Mouse (Mus musculus) gastrocnemius, postnatal 14 days (tissue): ENCODE data around the gene Omp. TPM values are rescaled to one million over a fixed set of nuclear protein-coding genes. Genes with fewer than 3 reads are reported as not detected.
"Not testable (repeated sequence)": the region's sequence is repeated elsewhere in the genome, so short reads cannot be mapped to it uniquely, and the experiment has no call there.

ENCODE experiments used
- DNase-seq: peaks from one replicate; pipeline ENCODE4 v3.0.0; 2021; ENCODE audit warnings: mixed read lengths
- intact Hi-C: fragments of 180-260 bp; cut with DNase I; formaldehyde crosslinking; loops from one replicate; pipeline ENCODE4 v1.15.1; 2025; ENCODE audit warnings: low total_unique reads
- long read RNA-seq, 2 experiments: library from polyadenylated mRNA; stranded (forward); transcript quantifications; one replicate each; pipeline ENCODE4 v2.0.0; 2021
- total RNA-seq, 2 experiments: library from RNA; stranded (reverse); gene quantifications; 2 replicates each; pipeline ENCODE4 v1.2.3; 2021

Gene Omp
- total RNA-seq: under 1 TPM in 1 of 2 experiments, not detected in 1; 0.13 TPM
- long read RNA-seq, experiment 1: 0 reads
- long read RNA-seq, experiment 2: 0 reads

DNA sequence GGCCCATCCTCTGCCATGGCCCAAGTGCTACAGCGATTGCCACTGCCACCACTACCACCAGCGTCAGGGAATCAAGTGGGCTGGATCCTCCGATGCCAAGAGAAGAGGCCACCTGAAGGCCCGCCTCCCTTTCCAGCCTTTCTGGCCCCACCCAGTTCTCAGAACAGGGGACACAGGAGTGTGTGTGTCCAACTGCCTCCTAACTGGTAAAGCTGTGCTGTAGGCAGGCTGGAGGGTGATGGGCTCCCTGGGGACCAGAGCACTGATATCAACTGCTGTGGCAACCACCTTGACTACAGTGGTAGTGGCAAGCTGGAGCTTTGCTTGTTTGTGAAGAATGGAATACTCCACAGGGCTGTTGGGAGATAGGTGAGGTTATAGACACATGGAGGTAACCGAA lies at the start of gene Omp:
Gene Omp (minus strand): TSS at position 101 of the 400 bp plus-strand sequence.
- DNase-seq: no peak
- intact Hi-C loops: no loop called here

DNA sequence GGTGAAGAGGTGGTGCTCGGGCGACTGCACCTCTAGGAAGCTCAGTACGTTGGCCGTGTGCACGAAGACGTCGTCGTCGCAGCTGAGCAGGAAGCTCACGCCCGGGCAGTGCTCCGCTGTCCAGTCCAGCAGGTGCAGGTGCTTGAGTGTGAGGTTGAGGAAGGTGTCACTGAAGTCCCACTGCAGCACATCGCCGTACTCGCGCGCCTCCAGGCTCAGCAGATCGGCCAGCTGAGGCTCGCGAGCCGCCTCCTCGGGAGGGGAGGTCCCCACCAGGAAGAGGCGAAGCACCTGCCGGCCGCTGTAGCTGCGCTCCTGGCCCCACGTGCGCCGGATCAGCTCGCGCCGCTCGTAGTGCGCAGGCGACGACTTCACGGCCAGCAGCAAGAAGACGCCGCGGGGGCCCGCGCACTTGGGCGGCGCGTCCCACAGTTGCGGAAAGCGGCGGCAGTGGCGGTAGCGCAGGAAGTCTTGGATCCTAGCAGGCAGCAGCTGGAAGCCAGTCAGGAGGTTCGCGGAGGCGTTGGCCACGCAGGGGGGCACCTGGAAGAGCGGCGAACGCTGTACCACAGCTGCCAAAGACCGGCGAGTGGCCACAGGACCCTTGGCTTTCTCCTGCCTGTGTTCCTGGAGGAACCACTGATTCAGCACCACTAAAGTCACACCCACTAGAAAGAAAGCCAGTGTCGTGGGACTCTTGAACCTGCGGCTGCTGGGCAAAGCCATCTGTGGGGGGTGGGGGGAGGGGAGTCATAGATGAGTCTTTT lies 48.9 kb upstream of the Omp start:
- intact Hi-C loops: loop anchor here (5.0 kb wide), 1 partner anchor 37 kb away; no protein-coding TSS in a partner anchor
- no peak for DNase-seq

DNA sequence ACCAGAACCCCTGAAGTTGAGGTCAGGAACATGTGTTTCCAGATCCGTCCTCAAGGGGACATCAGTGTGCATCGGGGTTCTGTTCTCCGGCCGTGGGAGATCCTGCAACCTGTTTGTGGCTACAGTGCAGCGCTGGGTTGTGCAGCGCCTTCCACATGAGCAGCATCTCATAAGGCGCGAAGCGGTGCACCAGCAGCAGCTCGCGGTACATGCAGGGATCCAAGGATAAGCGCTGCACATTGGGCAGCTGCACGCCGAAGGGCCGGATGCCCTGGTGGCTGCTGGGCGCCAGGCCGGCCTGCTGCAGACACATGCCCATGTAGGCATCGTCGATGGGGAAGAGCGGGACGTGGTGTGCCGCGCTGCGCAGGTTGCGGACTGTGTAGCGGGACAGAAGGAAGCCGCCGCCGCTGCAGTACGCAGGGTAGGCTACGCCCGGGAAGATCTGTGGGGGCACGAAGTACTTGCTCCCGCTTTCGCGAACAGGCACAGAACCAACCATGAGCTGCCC lies 48.3 kb upstream of the Omp start:
- intact Hi-C loops: loop anchor here (5.0 kb wide), 1 partner anchor 36 kb away; no protein-coding TSS in a partner anchor
- DNase-seq: no peak

DNA sequence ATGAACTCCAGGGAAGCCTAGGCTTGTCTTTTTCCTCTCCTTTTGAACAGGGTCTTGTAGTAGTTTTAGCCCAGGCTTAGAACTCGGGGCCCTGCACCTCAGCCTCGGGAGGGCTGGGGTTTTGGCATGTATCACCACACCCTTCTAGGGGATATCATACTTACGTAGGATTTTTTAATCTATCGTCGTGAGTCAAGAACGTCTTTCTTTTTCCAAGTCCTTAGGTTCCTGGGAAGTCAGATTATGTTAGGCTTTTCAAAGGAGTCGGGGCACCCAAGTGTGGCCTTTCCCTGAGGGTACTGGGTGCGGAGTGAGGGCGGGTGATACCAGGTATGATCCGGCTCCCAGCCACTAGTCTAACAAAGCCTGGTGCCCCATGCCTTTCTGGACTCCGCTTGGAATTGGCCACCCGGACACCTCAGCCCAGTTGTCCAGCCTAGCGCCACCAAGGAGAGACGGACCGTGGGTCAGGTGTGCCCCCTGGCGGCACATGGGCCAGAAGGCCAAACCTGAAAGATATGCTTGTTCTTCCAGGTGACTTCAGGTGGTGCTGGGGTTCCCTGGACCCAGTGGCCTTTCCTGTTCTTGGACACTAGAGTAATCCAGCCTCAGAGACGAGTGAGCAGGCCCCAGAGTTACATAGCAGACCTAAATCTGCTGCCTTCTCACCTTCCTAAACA lies 46.4 kb upstream of the Omp start:
- intact Hi-C loops: loop anchor here (5.0 kb wide), 1 partner anchor 34 kb away; no protein-coding TSS in a partner anchor
- DNase-seq: no peak

DNA sequence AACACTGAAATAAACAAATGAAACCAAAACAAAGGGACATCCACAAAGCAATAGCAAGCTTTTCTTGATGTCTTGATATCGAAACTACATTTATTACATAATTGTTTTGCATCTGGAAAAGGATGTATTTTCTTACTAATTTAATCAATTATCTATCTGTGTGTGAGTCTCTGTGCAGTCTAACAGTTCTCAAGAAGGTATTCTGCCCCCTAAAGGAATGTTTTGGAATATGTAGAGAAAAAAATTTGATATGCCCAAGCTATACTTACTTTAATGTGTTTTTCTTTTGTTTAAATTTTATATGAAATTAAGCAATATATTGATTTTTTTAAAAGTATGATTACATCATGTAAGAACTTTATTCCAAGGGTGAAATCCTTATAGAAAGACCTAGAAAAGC lies 45.3 kb upstream of the Omp start:
- intact Hi-C loops: loop anchor here (5.0 kb wide), 1 partner anchor 33 kb away; no protein-coding TSS in a partner anchor
- DNase-seq: no peak

DNA sequence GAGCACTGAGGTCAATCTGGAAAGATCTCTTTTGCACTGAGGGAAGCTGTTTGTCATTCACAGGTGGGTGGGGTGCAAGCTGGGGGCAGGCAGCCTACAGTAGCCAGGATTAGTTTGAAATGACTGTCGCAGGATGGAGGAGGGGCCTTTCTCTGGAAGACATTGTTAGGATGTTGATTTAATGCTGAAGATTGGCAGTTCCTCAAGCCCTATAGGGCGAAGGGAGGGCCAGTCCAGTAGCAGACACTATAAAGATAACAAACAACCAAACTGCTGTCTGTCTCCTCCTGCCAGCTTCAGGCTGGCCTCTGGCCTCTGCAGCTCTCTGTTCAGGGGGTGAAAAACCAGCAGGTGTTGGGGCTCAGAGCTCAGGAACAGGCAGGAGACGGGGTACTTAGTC lies 44.4 kb upstream of the Omp start:
- DNase-seq: no peak
- intact Hi-C loops: loop anchor here (5.0 kb wide), 1 partner anchor 32 kb away; no protein-coding TSS in a partner anchor

DNA sequence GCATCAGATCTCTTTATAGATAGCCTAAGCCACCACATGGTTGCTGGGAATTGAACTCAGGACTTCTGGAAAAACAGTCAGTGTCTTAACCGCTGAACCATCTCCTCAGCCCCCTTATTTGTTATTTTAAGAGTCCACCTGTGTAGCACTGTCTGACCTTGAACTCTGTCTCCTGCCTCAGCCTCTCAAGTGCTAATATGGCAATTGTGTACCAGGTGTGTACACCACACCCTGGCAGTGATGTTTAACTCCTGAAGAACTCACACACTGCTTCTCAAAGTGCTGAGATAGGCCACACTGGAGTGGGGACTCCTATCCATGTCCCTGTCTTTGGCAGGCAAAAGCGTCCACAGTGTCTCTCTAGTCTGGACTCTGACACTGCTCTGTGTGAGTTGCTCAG lies 43.4 kb upstream of the Omp start:
- no peak for DNase-seq
- intact Hi-C loops: no loop called here

DNA sequence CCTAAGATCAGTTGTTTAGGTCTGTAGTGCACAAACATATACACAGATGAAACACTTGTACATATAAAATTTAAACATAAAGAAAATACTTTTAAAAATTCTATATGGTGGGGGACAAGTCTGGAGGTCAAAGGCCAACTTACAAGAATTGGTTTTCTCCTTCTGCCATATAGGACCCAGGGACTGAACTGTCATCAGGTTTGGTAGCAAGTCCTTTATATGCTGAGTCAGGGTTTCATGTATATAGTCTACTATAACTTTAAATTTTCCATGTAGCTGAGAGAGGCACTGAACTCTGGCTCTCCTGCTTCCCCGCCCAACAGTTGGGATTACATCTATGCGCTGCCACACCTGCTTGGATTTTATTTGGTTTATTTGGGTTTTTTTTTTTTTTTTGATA lies 42.9 kb upstream of the Omp start:
- DNase-seq: no peak
- intact Hi-C loops: no loop called here

DNA sequence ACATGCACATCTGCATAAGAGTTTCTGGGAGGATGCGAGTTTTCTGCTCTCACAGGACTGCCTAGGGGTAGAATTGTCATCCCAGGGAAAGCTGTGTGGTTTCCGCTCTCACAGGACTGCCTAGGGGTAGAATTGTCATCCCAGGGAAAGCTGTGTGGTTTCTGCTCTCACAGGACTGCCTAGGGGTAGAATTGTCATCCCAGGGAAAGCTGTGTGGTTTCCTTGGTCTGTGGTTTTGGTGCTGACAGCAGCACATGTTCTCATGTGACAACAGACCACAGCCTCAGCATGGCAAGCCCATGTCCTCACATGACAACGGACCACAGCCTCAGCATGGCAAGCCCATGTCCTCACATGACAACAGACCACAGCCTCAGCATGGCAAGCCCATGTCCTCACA lies 42.0 kb upstream of the Omp start:
- DNase-seq, intact Hi-C loops: not testable (repeated sequence)

DNA sequence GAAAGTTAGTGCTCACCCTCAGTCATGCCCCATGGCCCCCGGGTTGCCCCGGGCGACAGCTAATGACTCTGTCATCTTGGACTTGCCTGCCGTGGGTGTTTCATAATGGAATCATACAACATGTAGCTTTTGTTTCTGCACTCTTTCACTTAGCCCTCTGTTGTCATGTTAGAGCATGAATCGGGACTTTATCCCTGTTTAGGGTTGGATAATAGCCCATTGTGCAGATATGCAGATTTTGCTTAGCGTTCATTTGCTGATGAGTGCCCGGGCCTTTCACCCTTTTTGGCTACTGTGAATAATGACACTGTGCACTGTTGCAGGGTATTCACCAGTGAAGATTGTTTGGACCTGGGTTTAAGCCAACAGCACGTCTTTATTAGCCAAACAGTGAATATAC lies 41.3 kb upstream of the Omp start:
- intact Hi-C loops: no loop called here
- no peak for DNase-seq

DNA sequence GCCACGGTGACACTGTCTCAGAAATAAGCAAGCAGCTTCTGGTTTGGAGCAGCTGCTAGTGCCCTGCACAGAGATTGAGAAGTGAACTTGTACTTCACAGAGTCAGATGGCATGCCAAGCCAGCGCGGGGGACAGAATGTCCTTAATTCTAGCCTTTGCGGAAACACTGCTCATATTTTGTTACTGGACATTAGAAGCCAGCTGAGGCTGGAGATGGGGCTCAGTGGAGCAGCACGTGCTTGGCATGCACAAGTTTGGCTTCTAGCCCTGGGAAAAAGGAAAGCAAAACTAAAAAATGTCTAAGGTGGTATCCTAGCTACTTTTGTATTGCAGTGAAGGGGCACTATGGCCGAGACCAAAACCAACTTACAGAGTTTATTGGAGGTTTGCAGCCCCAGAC lies 40.0 kb upstream of the Omp start:
- DNase-seq: peak; percentile 50
- intact Hi-C loops: no loop called here

DNA sequence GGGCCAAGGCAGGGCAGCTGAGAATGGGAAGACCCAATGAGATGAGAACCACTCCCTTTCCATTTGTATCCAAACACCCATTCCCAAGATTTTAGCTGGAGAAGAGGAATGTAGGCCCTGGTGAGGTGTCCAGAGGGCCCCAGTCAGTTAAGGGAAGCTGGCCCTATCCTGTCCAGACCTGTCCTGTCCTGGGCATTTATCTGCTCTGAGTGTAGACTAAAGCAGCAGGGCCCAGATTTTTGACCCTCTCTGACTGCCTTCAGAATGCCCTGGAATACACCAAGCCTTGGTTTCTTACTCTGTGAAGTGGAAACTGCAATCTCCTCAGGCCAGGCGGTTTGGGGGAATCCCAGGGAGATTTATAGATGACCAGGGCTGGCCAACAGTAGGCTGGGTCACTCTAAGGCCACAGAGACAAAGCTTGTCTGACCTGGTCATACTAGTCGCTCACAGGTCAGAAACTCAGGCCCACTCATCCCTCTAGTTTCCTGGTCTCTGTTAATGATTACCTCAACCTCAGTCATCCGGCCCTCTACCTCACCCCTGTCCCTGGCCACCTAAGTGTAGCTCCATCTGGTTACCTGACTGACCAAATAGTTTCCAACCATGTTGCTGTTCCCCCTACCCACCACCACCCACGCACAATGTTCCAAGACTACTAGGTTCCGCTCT lies 33.4 kb upstream of the Omp start:
- no peak for DNase-seq
- intact Hi-C loops: no loop called here

DNA sequence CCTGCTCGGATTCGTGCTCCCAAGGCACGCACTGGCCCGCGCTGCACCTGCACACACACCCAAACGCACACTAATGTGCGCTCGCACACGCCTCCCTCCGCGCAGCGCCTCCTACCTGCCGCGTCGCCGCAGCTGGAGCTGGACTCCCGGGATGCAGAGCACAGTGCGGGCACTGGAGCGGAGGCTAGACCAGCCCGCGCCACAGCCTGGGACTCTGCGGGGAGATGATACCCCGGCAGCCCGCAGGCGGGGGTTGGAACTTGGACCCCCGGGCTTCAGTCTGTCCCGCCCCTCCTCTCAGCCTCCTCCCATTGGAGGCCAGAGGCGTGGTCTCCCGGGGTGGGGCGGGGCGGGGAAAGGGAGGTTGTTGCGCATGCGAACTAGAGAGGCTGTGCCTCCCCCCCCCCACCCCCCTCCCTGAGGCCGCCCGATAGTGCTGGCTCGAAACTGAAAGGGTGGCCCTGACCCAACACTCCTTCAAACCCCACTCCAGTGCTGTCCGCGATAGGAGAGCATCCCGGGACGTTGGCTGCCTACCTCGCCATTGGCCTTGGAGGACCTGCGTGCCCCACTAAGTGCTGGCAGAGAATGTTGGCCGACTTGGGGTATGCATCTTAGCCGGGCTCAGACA lies 32.7 kb upstream of the Omp start, which contains the start of gene Capn5:
Gene Capn5 (minus strand): TSS at position 346 of the 631 bp plus-strand sequence.
- DNase-seq: peak; percentile 59
- intact Hi-C loops: no loop called here

DNA sequence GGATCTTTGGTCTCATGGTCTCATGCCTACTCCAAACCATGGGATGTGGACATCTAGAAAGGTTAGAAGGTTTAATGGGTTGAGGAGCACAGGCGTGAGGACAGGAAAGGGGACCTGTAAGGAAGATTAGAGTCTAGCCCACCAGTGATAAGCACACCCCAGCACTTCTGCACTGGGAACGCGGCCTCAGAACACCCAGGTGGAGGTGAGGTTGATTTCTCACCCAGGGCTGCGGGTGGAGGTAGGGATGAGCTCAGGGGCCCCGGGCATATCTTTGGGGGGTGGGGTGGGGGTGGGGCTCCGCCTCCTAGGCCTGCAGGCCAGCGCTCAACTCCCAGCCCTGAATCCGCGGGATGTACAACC lies 32.2 kb upstream of the Omp start:
- no peak for DNase-seq
- intact Hi-C loops: no loop called here

DNA sequence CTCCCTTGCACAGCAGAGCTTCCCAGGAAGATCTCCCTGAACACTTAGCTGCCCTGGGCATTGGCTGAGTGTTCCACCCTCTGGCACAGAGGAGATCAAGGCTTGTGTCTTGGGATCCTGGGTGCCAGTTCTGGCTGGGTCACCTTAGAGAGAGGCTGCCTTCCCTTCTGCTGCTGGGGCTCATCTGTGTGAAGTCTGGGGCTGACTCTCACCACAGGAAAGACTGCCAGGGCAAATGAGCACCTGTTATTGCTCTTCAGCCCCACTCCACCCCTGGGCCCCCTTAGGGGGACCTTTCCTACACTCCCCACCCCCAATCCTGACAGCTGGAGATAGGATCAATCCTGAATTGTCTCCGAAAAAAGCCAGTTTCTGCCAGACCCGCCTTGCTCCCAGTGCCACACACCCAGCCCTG lies 31.8 kb upstream of the Omp start:
- no peak for DNase-seq
- intact Hi-C loops: no loop called here

DNA sequence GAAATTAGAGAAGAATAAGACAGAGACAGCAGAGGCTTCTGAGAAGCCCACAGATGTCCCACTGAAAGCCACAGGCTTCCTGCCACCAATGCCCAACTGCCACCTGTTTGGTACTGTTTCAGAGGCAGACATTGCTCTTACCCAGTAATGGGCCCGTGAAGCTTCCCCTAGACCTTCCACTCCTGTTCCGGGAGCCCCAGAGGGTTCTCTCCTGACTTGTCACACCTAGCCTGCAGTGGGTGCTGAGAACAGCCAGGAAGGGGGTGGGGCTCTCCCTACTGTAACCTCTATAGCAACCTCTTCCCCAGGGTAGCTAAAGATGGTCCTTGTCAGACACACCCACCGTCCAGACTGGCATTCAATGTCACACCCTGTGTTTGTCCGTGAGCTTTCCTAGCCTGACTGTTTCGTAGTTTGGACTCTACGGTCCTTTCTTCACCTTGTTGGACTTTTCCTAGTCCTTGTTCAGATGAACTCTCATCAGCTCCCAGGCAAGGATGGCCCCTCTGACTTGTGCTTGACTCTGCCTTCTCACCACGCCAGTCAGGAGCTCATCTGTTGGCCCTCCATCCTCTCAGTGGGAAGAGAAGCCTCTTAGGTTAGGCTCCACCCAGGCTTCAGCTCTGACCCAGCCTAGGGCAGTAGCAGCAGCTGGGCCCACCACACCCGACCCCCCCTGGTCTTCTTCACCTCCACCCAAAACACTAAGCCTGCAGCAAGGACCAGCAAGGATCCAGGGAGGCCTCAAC lies 31.2 kb upstream of the Omp start:
- no peak for DNase-seq

DNA sequence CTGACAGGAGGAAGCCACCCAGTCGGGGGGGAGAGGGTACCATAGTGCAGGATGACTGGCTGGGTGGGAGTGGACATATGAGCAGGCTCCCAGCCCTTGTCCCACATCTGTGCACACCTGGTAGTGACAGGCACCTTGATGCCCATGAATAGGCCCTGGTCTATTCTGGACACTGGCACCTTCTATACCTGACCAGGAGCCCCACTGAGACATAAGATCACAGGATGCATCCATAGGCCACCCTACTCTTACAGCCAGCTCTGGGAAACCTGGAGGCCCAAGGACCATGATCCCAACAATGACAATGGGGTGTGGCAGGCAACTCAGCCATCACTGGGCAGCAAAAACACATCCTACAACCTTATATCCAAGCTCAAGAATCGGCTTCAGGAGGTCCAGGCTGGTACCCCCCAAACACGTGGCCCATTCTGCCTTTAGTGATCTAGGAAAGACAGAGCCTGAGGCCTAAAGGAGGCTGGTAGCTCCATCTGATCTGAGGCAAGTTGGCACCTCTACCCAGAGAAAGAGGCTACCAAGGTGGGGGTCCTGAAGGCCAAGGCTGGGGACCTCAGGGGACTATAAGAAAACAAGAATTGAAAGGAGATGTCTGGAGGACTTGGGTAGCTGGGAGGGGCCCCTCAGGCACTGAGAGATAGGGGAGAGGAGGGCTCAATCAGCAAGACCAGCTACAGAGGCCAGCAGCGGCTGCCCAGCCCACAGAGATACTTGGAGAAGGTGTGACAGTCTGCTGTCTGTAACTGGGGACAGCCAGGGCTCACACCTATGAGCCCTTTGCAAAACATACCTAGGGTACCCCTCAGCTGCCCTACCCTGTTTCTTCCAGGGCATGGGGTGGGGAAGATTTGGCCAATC lies 29.8 kb upstream of the Omp start:
- intact Hi-C loops: no loop called here
- DNase-seq: no peak

More for the DNA sequence above, 31.2 kb upstream of the Omp start:
- intact Hi-C loops: no loop called here

DNA sequence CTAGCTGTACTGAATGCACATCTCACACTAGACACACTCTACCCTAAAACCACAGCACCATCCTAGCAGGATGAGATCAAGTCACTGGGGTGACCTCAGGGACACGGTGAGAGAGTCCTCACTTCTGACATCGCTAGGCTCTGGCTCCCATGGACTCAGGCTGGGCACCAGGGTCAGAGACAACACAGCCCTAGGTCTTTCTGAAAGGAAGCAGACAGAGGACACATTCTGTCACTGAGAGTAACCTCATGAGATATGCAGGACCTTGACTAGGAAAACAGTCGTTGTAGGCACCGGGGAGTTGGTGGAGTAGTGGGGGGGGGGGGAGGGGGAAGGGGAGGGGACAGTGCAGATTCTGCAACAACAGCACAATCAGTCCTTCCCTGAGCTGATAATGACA lies 28.1 kb upstream of the Omp start:
- intact Hi-C loops: no loop called here
- DNase-seq: no peak
